Mouse (Mus musculus) stomach, postnatal 0 days (tissue): ENCODE data around the gene Mroh2a. TPM values are rescaled to one million over a fixed set of nuclear protein-coding genes. Genes with fewer than 3 reads are reported as not detected.

Source experiments
- ATAC-seq: fragments of 200-750 bp; cut with Nextera tagmentation; 2 replicates; pipeline ENCODE4 v1.8.0; 2017; ENCODE audit not compliant: low FRiP score, low TSS enrichment
- DNase-seq: peaks from one replicate; pipeline ENCODE4 v3.0.0-alpha.2; 2016; ENCODE audit warnings: low spot score
- H3K27ac ChIP-seq: fragments of 300-500 bp; sonication (generic); replicated peaks from 2 replicates; pipeline ENCODE4 v1.5.1; 2014; ENCODE audit warnings: mild to moderate bottlenecking, control low read depth
- H3K27me3 ChIP-seq: fragments of 300-500 bp; sonication (generic); 2 replicates; pipeline ENCODE4 v1.6.1; 2014; ENCODE audit warnings: low read length; ENCODE audit not compliant: control insufficient read depth, insufficient read depth
- H3K36me3 ChIP-seq: fragments of 300-500 bp; sonication (generic); 2 replicates; pipeline ENCODE4 v1.6.1; 2014; ENCODE audit warnings: low read length, mixed read lengths; ENCODE audit not compliant: control insufficient read depth, insufficient read depth
- H3K4me1 ChIP-seq: fragments of 300-500 bp; sonication (generic); replicated peaks from 2 replicates; pipeline ENCODE4 v1.6.1; 2014; ENCODE audit warnings: antibody characterized with exemption; ENCODE audit not compliant: control insufficient read depth, insufficient read depth
- H3K4me2 ChIP-seq: fragments of 300-500 bp; sonication (generic); replicated peaks from 2 replicates; pipeline ENCODE4 v1.6.1; 2014; ENCODE audit warnings: low read depth, mild to moderate bottlenecking, control low read depth, moderate library complexity
- H3K4me3 ChIP-seq: fragments of 300-500 bp; sonication (generic); 2 replicates; pipeline ENCODE4 v1.5.1; 2014; ENCODE audit warnings: low read depth, low read length, control low read depth
- H3K9ac ChIP-seq: fragments of 300-500 bp; sonication (generic); 2 replicates; pipeline ENCODE4 v1.6.1; 2014; ENCODE audit warnings: mild to moderate bottlenecking, low read length, control low read depth, mixed read lengths
- H3K9me3 ChIP-seq: fragments of 300-500 bp; sonication (generic); 2 replicates; pipeline ENCODE4 v1.6.1; 2016; ENCODE audit warnings: low read length; ENCODE audit not compliant: control insufficient read depth
- CTCF ChIP-seq: IDR thresholded peaks from 2 replicates; pipeline ENCODE4 v1.5.1; 2016; ENCODE audit warnings: antibody characterized with exemption, low read depth, mild to moderate bottlenecking, moderate library complexity
- EP300 ChIP-seq: optimal IDR thresholded peaks from 2 replicates; pipeline ENCODE3; 2016; ENCODE audit warnings: antibody characterized with exemption
- WGBS: fragments of 180-500 bp; shearing (Covaris S2); extraction: QIAGEN DNeasy Blood & Tissue Kit; methylation state at CpG from one replicate; pipeline ENCODE4 v1.1.7; 2014; 5-methylcytosine and 5-hydroxymethylcytosine counted together
- polyA plus RNA-seq: library from polyadenylated mRNA; unstranded; fragments of >200 nt; fragmentation: Nextera tagmentation; extraction: Ambion mirVana; gene quantifications from 2 replicates; pipeline ENCODE4 v1.2.1, GENCODE M21; 2015

Mroh2a gene
- polyA plus RNA-seq, 1 experiment from 2014 or later = 0.84 TPM

GRCm38 (mm10) chr1:88255989-88256754 is 29.4 kb downstream of the Mroh2a start:
- no peak overlapping the region for H3K4me2 ChIP-seq
- WGBS = 78% methylated on average over 13 of the region's 13 CpGs
- TF ChIP-seq CTCF (no peak), EP300 (no peak)
- no peak for DNase-seq
- H3K9me3 ChIP-seq = peaks cover 23% of the 10 kb centered on the region
- H3K27ac ChIP-seq = no peak overlapping the region
- H3K36me3 ChIP-seq = peaks cover 17% of the 10 kb centered on the region
- H3K4me3 ChIP-seq = no peak overlapping the region
- no peaks in the 10 kb centered on the region for H3K27me3 ChIP-seq
- no peak for ATAC-seq
- H3K4me1 ChIP-seq = peaks cover 12% of the 10 kb centered on the region; the same call in 1 of the 2 replicates
- H3K9ac ChIP-seq = no peak overlapping the region

GRCm38 (mm10) chr1:88256886-88257663 is 30.3 kb downstream of the Mroh2a start:
- peaks cover 17% of the 10 kb centered on the region for H3K4me1 ChIP-seq
- DNase-seq = no peak
- H3K4me3 ChIP-seq = no peak overlapping the region
- peaks cover 22% of the 10 kb centered on the region for H3K9me3 ChIP-seq
- no peak overlapping the region for H3K9ac ChIP-seq
- H3K27ac ChIP-seq = no peak overlapping the region
- no peak for ATAC-seq
- H3K36me3 ChIP-seq = peaks cover 26% of the 10 kb centered on the region
- no peaks in the 10 kb centered on the region for H3K27me3 ChIP-seq
- TF ChIP-seq EP300 (no peak), CTCF (no peak)
- WGBS = 71% methylated on average over 10 of the region's 10 CpGs
- H3K4me2 ChIP-seq = no peak overlapping the region

- H3K4me3 ChIP-seq = no peak overlapping the region
- no peak overlapping the region for H3K9ac ChIP-seq
- no peak for ATAC-seq
- H3K9me3 ChIP-seq = peaks cover 19% of the 10 kb centered on the region
- H3K4me2 ChIP-seq = no peak overlapping the region
- H3K27me3 ChIP-seq = no peaks in the 10 kb centered on the region
- peaks cover 21% of the 10 kb centered on the region for H3K4me1 ChIP-seq
- H3K36me3 ChIP-seq = peaks cover 31% of the 10 kb centered on the region
- H3K27ac ChIP-seq = no peak overlapping the region
- WGBS = 80% methylated on average over 6 of the region's 6 CpGs
- no peak for DNase-seq
- no peak for TF ChIP-seq CTCF
- no peak for TF ChIP-seq EP300
Observed at GRCm38 (mm10) chr1:88257681-88258080, 30.9 kb downstream of the Mroh2a start.

GRCm38 (mm10) chr1:88258361-88258760 is 31.6 kb downstream of the Mroh2a start:
- no peak overlapping the region for H3K4me2 ChIP-seq
- H3K4me1 ChIP-seq = peaks cover 21% of the 10 kb centered on the region
- H3K4me3 ChIP-seq = no peak overlapping the region
- peaks cover 38% of the 10 kb centered on the region for H3K36me3 ChIP-seq
- no peak overlapping the region for H3K9ac ChIP-seq
- DNase-seq (no peak), ATAC-seq (no peak)
- no peak overlapping the region for H3K27ac ChIP-seq
- H3K27me3 ChIP-seq = no peaks in the 10 kb centered on the region
- peaks cover 19% of the 10 kb centered on the region for H3K9me3 ChIP-seq
- 72% methylated on average over 6 of the region's 6 CpGs for WGBS
- TF ChIP-seq CTCF = no peak
- no peak for TF ChIP-seq EP300

GRCm38 (mm10) chr1:88258881-88259642 is 32.3 kb downstream of the Mroh2a start:
- H3K27me3 ChIP-seq = no peaks in the 10 kb centered on the region
- H3K4me2 ChIP-seq = no peak overlapping the region
- no peak overlapping the region for H3K4me3 ChIP-seq
- H3K36me3 ChIP-seq = peaks cover 45% of the 10 kb centered on the region
- H3K4me1 ChIP-seq = peaks cover 21% of the 10 kb centered on the region
- H3K9ac ChIP-seq = peak overlapping the region; percentile 5
- no peak for TF ChIP-seq EP300
- no peak for TF ChIP-seq CTCF
- H3K9me3 ChIP-seq = peaks cover 15% of the 10 kb centered on the region
- 60% methylated on average over 8 of the region's 8 CpGs for WGBS
- peak overlapping the region; percentile 13; the same call in 1 of the 2 replicates for H3K27ac ChIP-seq
- no peak for DNase-seq
- ATAC-seq = peak; percentile 2; the same call in 1 of the 2 replicates
